Mouse (Mus musculus) subcutaneous adipose tissue, adult 2 months (tissue): ENCODE data around the gene Cdkl4. TPM values are rescaled to one million over a fixed set of nuclear protein-coding genes. Genes with fewer than 3 reads are reported as not detected.

Experiments
- polyA plus RNA-seq: library from polyadenylated mRNA; depleted of rRNA; stranded (reverse); fragments of >200 nt; gene quantifications from 2 replicates; pipeline ENCODE4 v1.2.3, GENCODE M21; 2012; ENCODE audit warnings: low replicate concordance; rRNA removed

Gene Cdkl4
- 0.19 and 2.7 TPM in 2 replicates for polyA plus RNA-seq

GRCm38 (mm10) chr17:80577639-80578038, at the start of gene Cdkl4:
Gene Cdkl4, minus strand, starts transcription at chr17:80577813.

GRCm38 (mm10) chr17:80480031-80480854, 97.4 kb downstream of the Cdkl4 start, which contains the start of gene Sos1:
Gene Sos1, minus strand, starts transcription at chr17:80480453.

Other genes starting within 250 kb of the Cdkl4 start
- not detected in 2 replicates for gene Gm10190, start 204.3 kb downstream of the Cdkl4 start, polyA plus RNA-seq
- gene Sos1, start 97.4 kb downstream of the Cdkl4 start, polyA plus RNA-seq: 3.8 and 4.6 TPM in 2 replicates
- 22.8 and 24.3 TPM in 2 replicates for gene Map4k3, start 150.7 kb upstream of the Cdkl4 start, polyA plus RNA-seq